Mouse (Mus musculus): ENCODE measurements around the gene Pi4k2a.

Gene Pi4k2a

DNA sequence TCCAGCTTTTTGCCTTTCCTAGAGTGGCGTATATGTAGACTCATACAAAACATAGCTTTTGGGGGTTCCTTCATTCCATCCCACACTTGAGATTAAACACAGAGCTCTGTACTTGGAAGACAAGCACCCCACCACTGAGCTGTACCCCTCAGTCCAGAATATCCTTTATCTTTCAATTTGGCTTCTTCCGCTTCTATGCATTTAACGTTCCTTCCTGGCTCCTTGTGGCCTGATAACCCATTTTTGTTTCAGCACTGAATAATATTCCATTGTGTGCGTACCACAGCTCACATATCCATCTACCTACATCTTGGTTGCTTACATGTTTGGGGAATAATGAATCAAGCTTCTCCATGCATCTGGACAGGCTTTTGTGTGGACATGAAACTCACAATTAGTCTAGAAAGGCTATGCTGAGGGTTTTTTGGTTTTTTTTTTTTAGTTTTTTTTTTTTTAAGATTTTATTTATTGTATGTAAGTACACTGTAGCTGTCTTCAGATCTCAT lies 47.0 kb downstream of the Pi4k2a start:
- no peak for DNase-seq

DNA sequence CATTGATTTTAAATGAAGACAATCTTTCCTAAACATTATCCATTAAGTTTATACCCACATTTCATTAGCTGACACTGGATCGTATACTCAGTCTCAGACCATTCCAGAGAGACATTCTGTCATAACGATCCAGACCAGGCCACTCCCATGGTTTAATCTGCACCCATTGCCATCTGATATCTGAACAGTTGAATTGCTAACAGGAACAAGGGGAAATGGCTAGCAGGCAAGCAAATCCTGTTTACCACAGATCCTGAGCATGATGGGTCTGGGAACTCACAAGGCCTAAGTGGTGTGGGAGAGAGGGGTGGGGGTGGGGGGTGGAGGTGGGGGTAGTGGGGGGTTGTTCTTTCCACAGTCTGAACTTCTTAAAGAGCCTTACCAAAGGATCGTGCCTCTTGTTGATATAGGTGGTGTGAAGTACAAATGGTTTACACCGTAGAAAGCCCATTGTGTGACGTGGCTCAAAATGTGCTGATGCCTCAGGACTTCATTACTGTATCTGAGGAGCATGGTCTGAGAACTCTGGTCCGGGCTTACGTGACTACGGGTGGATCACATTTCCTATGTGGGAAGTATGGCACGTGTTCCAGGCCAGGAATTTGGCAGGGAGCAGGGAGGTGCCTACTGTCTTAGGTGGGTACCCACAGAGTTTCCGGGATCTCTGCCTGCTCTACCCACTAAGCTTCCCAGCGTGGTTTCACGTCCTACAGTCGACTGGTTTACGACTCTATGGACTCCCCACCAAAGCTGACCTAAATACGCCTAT lies 48.4 kb downstream of the Pi4k2a start:
- DNase-seq: no peak

DNA sequence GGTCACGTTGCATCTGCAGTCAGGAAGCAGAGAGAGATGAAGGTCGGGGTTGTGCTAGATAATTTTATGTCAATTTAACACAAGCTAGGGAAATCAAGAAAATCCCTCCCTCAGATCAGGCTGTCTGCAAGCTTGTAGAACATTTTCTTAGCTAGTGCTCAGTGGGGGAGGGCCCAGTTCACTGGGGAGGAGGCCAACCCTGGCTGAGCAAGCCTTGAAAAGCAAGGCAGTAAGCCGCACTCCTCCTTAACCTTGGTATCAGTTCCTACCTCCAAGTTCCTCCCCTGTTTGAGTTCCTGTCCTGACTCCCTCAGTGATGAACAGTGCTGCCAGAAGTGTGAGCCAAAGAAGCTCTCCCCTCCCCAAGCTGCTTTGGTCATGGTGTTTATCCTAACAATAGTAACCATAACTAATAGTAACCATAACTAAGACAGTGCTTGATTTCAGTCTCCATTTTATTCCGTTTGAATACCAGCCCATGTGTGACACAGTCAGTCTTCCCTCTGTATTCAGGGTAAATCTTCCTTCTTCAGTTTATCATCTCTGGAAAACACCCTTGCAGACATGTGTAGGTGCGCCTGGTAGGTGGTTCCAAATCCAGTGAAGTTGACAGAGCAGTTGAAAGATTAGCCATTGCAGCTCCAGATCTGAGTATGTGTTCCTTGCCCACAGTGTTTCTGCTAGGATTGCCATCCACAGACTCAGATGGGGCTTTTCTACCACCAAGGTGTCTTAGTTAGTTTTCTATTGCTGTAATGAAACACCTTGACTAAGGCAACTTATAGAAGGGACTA lies 49.7 kb downstream of the Pi4k2a start:
- no peak for DNase-seq

DNA sequence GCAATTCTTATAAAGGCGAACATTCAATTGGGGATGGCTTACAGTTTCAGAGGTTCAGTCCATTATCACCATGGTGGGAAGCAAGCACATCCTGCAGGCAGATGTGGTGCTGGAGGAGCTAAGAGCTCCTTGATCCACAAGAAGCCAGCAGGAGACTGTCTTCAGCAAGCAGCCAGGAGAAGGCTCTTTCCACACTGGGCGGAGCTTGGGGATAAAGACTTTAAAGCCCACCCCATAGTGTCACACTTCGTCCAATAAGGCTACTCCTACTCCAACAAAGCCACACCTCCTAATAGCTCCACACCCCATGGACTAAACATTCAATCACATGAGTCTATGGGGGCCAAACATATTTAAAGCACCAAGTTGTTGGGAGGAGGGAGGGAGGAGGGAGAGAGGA lies 51.7 kb downstream of the Pi4k2a start:
- no peak for DNase-seq

DNA sequence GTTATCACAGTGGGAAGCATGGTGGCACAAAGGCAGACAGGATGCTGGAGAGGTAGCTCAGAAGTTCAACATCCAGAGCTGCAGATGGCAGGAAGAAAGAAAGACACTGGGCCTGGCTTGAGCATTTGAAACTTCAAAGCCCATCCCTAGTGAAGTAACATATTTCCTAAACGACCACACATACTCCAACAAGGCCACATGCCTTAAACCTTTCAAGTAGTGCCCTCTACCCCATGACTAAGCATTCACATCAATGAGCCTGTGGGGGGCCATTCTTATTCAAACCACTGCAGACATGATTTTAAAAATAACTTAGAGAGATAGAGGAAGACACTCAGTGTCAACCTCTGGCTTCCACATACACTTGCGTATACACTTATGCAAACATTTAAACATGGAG lies 52.5 kb downstream of the Pi4k2a start:
- no peak for DNase-seq

DNA sequence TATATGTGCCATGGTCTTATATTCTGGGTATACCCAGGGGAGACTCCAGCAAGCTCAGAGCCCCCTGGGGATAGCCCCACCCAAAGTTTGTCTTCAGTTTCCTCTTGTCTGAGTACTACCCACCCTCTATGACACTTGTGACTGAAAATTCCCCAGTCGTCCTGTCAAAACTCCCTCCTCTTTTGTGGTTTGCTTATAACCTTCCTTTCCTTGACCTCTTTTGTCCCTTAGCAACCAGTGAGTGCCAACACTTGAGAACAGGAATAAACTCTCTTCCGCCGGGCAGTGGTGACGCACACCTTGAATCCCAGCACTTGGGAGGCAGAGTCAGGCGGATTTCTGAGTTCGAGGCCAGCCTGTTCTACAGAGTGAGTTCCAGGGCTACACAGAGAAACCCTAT lies 53.8 kb downstream of the Pi4k2a start:
- no peak for DNase-seq

DNA sequence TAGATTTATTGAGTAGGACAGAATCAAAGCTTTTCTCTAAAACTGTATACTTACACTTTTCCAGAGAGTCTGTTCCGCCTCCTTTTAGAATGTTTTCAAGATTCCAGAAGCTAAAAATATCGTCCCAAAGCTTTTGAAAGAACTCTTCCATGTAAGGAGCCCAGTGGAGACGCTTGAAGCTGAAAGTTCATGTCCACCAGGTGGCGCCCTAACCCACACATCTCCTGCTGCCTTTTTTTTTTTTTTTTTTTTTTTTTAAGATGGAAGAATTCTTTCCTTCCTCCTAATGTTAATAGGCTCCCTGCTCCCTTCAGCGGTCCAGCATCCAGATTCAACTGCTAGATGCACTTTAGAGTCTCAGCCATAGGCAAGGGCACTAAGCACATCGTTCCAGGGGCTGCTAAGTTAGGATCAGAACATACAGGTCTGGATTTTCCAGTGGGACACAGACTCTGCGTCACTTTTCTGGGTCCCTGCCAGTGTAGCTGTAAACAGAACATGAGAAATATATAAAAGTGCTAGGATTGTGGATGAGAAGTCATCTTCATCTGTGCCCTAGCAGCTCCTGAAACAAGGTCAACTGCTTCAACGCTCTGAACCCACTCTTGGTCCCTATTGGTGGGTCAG lies 54.4 kb downstream of the Pi4k2a start:
- DNase-seq: peak; percentile 89

DNA sequence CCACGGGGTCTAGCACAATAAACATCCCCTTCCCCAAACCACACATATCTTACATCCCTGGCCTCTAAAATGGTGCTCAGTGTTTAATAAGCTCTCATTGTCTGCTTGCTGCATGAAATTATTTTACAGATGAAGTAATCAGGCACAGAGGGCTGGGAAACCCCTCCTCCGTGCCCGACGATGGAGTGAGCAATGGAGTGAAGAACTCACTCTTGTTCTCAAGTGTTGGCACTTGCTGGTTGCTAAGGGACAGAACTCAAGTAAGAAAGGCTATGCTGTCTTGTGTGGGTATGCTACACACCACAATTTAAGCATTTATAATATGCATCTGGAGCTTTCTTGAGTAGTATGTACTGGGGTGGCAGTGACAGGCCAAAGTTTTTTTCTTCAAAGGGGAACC lies 54.9 kb downstream of the Pi4k2a start:
- DNase-seq: no peak

DNA sequence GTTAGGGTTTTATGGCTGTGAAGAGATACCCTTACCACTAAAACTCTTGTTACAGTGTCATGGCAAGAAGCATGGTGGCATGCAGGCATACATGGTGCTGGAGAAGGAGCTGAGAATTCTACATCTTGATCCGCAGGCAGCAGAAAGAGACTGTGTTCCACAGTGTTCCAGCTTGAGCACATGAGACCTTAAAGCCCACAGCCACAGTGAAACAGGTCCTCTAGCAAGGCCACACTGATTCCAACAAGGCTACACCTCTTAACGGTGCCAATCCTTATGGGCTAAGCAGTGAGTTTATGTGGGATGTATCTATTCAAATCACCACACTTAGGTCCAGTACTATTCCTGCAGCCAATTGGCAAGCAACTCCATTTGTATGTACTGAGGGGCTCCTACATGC lies 55.5 kb downstream of the Pi4k2a start:
- no peak for DNase-seq

DNA sequence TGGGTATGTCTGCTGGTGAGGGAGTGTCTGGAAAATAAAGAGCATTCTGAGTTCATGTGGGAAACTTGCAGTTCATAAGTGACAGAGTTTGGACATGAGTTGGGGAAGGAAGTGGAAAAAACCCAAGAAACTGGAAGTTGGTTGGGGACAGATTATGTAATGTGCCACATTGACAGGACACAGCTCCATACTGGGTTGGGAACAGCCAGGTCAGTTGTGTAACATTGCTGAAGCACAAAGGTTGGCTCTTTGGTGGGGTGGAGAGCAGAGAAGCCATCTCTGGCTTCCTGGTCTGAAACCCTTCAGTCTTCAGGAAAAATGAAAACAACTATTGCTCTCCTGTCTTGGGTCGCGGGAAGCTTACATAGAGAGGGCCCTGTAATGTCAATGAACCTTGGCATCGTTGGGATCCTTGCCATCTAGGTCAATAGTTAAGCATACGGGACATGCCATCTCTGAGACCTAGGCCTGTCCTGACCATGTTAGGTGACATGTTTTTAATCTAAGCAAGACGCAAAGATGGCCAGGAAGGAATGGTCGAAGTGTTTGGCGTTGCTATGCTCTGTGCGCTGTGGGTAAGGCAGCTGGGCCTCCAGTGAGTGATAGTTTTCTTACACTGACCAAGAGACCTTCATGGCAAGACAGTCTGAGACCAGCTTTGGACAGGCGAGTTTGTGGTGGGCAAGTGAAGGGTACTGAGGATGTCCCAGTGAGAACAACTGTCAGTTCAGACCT lies 56.2 kb downstream of the Pi4k2a start:
- no peak for DNase-seq

DNA sequence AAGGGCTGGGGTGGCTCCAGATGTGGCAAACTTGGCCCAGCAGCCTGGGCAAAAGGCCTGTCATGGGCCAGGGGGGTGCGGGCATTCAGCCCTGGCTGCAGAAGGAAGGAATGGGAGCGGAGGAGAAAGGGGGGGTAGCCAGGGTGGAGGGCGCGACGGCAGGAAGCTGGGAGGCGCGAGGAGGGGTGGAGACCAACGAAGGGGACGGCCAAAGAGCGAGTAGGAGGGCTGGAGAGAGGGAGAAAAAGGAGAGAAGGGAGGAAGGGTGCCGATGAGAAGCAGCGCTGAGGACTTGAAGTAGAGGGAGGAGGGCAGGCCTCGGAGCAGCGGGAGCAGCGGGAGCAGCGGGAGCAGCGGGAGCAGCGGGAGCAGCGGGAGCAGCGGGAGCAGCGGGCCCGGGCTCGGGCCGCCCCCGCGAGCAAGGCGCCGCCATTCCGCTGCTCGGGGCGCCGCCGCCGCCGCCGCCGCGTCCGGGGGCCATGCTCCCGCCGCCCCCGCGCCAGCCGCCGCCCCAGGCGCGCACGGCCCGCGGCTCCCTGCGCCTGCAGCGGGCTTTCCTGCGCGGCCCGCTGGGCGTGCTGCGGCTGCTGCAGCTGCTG lies 57.0 kb downstream of the Pi4k2a start, which contains the start of gene Marveld1:
Marveld1 (plus strand) TSS at position 231 of the 599 bp plus-strand sequence.
- DNase-seq: peak; percentile 74

DNA sequence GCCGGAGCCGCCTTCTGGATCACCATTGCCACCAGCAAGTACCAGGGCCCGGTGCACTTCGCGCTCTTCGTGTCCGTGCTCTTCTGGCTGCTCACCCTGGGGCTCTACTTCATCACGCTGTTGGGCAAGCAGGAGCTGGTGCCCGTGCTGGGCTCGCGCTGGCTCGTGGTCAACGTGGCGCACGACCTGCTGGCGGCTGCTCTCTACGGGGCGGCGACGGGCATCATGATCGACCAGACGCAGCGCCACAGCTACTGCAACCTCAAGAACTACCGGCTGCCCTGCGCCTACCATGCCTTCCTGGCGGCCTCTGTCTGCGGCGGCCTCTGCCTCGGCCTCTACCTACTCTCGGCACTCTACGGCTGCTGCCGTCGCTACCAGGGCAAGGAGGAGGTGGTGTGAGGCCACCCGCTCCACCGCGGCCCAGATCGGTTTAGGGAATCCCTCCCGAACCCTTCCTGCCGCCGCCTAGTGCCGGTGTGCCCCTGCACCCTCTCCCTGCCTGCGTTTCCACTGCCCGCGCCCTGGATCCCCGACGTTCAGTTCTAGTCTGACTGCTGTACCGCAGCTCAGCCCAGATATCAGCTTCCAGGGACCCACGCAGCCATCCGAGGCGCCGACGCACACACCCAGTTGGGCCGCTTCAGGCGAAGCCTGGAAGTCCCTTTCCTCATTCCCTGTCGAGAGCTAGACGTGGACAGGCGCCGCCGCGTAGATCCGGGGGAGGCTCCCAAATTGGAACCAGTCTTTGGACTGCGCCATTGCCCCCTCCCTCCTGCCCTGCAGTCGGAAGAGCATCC lies 57.7 kb downstream of the Pi4k2a start:
- DNase-seq: peak; percentile 63

DNA sequence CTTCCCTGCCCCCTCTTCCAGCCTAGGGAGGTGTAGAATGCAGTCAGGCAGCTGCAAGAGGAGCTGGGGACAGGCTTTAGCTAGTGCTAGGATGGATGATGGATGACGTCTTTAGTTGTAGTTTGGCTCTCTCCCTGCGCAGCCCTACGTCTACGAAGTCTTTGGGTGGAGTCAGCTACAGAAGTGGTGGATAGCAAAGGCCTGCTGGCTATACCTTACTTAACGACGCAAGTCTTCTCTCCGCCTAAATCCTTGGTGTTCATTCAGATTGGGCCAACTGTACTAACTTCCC lies 58.2 kb downstream of the Pi4k2a start:
- peak; percentile 60 for DNase-seq

DNA sequence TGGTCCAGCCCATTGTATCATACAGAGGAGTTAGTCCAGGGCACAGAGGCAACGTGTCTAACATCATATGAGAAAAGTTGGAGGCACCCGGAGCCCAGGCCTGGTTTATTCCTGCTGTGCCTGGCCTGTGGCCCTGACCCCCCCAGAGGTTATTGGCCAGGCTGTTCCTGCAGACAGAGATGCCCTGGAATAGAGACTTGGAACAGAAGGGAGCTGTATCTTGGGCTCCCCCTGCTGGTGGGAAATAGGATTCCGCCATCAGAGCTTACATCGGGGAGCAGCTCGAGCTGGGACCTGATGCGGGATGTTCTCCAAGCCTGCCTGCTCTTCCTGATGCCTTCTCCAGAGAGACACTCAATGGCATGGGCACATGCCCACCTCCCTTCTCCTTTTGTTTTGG lies 61.7 kb downstream of the Pi4k2a start:
- peak; percentile 85 for DNase-seq

DNA sequence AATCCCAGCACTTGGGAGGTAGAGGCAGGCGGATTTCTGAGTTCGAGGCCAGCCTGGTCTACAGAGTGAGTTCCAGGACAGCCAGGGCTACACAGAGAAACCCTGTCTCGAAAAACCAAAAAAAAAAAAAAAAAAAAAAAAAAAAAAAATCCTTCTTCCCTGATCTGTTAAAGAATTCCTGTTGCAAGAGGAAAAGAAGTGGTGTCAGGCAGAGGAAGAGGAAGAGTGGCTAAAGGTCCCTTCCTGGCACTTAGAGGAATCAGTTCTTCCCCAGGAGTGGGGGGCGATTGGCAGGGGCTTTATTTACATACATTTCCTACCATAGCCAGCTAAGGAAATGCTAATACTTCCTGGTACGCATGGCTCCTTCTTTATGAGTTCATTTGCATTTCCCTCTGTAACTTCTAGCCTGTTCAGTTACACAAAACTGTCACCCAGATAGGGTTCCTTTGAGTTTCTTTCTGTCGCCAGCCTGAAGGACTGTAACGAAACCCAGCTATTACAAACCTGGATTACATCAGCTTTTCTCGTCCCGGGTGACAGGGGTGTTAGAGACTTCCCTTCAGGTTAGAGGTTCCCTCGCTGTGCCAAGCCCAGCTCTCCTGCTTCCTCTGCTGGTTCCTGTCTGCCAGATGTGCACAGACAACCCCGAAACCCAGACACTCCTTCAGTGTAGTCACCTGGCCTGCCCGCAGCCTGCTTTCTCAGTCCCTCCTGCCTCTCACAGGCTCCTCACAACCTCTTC lies 67.4 kb downstream of the Pi4k2a start:
- no peak for DNase-seq

DNA sequence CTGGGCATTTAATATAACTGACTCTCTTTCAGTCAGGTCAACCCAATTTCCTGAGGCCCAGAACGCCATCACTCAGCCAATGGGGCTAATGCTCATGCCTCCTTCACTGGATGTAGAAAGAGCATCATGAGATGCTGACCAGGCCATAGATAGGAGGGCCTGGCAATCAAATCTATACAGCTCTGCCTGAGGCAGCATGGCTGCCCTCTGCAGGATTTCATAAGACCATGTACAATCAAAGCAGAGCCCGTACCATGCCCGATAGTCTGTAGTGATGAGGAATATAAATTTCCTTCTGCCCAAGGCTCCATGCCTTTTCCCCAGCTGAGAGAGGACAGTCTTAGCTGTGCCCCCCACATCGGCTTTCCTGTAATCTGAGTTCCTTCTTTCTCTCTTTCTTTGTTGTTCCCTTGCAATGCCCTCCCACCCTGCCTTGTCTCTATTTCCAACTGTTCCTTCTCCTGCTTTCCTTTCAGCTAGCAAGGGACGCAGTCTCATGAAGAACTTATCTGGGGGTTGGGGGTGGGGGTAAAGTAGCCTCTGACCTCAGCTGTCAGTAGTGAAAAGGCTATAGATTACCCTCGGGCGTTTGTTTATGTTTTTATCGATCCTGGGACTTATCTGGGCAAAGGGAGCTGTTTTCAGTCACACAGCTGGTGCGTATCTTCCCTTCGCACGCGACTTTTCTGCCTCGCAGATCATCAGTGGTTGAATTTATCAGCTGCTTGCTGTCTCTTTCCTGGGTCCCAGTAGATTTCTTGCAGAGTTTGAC lies 68.2 kb downstream of the Pi4k2a start:
- peak; percentile 21 for DNase-seq

DNA sequence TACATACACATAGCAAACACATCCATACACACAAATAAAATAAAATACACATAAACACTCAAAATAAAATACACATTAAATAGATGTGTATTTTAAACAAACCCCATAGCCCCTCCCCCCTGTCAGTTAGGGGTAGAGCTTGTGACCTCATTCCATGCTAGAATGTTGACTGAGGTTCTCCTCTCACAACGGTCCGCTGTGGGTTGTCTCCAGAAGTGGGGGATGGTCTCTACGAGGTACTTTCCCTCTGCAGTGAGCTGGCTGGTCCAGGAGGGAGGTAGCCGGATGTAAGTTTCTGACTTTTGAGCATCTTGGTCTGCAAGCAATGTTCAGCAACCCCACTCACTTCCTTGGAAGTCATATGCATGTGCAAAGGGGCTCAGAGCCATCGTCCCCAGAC lies 73.5 kb downstream of the Pi4k2a start, which contains the start of gene Zfyve27:
Zfyve27 (plus strand) TSS at position 188 of the 400 bp plus-strand sequence.
- DNase-seq: no peak

DNA sequence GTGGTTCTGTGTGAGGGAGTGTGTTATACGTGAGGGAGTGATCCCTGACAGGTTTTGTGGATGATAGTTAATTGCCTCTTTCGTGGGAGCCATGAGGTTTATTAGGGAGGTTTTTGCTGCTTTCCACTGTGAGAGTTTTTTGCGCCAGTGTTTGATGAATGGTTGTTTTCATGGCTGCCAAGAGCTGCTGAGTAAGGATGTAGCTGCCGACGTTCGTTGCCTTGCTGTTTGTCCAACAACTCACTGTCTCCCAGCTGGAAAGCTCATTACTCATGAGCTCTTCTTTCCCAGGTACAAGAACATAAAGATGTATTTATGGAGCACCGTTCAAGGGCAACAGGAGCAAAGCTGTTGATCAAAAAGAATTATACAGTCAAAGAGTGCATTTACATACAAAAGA lies 73.9 kb downstream of the Pi4k2a start:
- no peak for DNase-seq

DNA sequence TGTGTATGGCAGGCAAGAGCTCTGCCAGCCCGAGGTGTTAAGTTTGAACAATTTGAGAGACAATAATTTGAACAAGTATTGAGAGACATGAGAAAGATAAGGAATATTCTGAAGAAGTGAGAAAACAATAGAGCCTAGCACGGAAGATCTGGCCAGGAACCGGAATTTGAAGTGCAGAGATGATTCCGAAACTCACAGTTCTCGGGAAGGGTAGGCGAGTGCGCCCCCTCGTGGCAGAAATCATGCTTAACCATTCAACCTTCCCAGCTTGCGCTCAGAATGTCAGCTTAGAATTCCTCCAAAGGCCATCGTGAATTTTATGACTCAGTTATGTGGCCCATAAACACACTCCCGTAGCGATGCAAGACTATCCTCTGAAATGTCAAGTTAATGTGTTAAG lies 75.9 kb downstream of the Pi4k2a start:
- peak; percentile 86 for DNase-seq

DNA sequence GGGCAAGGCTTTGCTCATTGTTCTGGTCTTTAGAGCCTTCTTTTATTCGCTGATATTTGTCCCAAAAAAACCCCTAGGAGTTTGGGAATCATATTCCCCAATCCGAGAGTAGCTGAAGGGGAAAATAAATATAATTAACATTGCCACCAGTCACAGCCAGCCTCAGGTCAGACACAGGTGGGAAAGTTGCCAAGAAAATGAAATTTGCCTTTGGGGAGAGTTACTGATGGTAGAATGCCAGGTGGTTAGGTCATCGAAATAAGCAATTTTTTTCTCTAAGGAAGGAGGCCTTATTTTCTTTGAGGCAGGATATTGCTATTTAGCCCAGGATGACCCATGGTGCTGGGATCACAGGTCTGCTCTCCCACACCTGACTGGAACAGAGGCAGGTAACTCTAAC lies 76.5 kb downstream of the Pi4k2a start:
- no peak for DNase-seq
